Mouse (Mus musculus): ENCODE data around the gene Aldh4a1. TPM values are rescaled to one million over a fixed set of nuclear protein-coding genes. Genes with fewer than 3 reads are reported as not detected.

Gene Aldh4a1
- polyA plus RNA-seq, 1 experiment: 29.6 TPM

DNA sequence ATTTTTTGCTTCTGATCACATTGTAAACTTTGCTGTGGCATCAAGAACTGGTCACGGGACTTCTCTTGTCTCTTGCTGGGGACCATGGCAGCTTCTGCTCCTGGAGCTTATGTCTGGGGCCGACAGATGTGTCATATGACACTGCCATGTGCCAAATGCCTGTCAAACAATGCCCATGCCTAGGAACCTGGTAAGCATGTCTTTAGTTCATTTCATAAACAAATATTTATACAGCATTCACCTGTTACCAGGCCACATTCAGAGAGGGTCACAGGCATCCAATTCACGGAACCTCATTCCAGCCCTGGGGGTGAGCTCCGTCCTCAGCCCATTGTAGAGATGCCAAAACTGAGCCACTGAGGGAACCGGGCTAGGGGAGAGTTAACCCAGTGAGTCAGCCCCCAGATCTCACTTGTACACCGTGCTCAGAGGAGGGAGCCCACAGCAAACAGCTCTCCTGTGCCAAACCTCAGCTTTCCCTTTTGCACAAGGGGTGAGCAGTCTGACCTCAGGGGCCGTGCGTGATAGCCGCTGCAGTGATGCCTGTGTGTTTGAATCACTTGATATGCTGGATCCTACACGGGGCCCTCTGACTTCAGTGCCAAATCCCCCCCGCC is 38.9 kb upstream of the Aldh4a1 start:
- TF ChIP-seq GATA1 (IDR thresholded peaks at IDR 0.05; ENCODE audit: low read length): no peak

DNA sequence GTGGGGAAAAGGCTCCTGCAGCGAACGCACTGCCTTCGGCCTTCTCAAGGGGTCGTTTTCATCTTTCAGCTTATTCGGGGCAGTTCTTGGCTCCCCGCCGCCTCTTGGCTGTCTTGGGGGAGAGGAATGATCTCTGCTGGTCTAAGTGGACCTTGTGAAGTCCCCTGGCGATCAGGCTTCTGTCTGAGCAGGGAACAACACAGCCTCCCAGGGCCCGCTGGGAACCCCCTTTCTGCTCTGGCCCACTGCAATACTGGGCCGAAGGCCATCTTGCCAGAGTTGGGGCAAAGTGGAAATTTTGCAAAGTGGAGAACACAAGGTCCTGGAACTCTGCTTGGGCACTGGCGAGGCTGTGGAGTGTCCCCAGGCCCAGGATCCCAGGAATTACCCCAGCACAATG is 38.0 kb upstream of the Aldh4a1 start:
- TF ChIP-seq GATA1 (IDR thresholded peaks at IDR 0.05; ENCODE audit: low read length): no peak

DNA sequence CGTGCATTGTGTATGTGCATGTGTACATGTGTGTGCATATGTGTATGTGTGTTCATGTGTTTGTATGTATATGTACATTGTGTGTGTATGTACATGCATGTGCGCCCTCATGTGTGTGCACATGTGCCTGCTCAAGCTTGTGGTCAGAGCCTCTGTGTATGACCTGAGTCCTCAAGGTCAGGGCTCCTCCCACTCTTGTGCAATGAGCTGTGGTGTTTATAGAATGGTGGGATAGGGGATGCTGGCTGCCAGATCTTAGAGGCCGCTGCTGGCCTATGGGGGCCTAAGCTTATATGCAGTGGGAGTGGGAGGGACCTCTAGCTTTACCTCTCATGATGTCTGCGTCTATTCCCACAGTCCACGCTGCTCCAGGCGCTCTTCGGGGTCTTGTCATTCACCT is 37.0 kb upstream of the Aldh4a1 start:
- TF ChIP-seq GATA1 (IDR thresholded peaks at IDR 0.05; ENCODE audit: low read length): no peak

DNA sequence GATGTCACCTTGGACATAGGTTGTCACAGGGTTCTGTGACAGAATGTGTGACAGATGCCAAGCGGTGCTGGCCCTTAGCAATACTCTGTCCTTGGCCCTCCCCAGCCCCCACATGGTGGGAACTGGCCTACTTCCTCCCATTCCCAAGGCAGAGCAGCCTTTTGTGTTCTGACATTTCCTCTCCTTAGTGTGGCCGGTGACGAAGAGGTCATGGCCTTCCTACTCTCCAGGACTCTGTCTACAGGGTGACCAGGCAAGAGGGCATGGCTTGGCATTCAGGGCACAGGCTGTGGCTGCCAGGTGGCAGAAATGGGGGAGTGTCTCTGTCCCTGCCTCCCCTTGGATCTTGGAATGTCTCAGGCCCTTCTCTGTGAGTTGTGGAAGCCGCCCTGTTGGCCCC is 35.3 kb upstream of the Aldh4a1 start:
- TF ChIP-seq GATA1 (IDR thresholded peaks at IDR 0.05; ENCODE audit: low read length): no peak

DNA sequence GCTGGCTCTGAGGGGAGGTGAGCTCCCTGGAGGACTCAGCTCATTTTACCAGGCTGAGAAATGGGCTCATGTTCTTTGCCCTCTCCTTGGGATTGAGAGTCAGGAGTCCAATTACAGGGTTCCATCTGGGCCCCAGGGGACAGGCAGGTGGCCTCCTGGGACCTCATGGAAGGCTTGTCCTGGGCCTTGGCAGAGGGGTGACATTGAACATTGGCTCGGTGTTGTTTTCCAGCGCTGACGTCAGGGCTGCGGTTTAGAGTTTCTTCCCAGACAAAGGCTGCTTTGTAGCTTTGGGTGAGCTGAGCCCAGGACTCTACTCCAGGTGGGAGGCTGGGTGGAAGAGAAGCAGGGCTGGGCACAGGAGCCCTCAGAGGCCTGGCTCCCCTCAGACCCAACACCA is 34.9 kb upstream of the Aldh4a1 start:
- no peak for TF ChIP-seq GATA1 (IDR thresholded peaks at IDR 0.05; ENCODE audit: low read length)

DNA sequence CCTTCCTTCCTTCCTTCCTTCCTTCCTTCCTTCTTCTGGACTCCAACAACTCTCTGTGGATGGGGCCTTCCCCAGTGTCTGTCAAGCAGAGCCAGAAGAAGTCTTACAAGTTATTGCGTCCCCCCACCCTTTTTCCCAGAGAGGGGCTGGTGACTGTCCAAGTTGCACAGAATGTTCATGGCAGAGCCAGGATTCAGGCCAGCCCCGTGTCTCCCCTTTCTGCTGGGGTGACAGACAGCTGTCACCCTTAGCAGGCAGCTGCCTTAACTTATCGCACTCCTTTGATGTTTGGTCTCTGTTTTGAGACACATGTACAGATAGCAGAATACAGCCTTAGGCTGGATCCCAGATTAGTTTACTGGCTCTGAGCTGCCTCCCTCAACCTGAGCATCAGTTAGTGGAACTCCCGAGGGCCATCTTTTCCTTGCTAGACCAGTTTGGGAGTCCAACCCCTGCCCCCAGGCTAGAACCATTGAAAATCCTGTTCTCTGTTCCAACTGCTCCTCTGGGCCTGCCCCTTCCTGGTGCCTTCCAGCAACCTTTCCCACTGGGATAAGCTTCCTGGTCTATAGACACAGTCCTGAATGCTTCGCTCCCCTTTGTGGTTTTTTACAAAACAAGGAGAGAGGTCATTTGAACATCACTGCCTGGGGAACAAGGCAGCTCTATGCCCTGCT is 33.2 kb upstream of the Aldh4a1 start:
- no peak for TF ChIP-seq GATA1 (IDR thresholded peaks at IDR 0.05; ENCODE audit: low read length)

DNA sequence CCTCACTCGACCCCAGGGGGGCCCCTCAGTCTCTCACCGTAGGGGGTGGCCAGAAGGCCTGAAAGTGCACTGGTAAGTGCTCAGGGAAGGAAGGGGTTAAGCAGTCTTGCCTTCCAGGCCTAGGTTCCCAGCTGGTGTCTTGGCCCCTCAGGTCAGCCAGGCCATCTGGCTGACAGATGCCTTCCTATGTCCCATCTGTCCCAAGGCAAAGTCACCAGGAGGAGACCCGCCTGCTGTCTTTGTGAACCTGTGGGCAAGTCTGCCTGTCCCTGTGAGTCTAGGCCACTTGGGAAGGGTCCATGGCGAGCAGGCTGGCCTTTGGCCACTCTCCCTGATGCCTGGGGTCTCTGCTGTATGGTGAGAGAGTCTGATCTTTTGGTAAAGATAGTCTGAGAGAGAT is 32.2 kb upstream of the Aldh4a1 start:
- TF ChIP-seq GATA1 (IDR thresholded peaks at IDR 0.05; ENCODE audit: low read length): no peak

DNA sequence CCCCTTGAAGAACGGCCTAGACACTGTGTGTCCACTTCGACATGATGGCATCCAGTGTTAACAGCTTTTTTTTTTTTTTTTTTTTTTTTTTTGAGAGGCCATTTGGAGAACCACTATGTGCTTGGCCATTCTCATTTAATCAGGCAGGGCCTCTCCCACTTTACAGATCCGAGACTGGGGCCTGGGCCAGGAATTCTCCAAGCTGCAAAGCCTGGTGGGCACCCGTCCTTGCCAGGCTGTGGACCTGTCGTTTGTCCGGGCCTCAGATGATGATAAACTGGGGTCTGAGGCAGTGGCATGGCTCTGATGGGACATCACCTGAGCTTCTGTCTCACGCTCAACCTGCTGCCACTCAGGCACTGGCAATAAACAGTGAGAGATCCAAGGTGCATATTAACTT is 29.8 kb upstream of the Aldh4a1 start:
- no peak for TF ChIP-seq GATA1 (IDR thresholded peaks at IDR 0.05; ENCODE audit: low read length)

DNA sequence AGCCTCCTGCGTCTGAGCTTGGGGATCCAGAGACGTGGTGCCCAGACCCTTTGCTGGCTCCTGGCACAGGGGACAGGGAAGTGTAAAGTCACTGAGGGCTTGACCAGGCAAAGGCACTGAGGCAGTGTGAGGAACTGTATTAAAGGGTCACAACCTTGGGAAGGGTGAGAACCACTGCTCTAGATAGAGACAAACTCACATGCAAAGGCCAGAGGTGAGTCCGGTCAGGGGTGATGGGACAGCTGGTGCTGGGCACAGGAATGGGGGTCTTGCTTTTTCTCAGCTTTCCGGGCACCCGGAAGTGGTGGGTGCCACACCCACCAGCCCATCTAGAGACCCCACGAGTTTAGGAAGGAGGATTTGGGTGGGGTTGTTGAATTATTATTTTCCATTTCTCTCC is 29.3 kb upstream of the Aldh4a1 start:
- TF ChIP-seq GATA1 (IDR thresholded peaks at IDR 0.05; ENCODE audit: low read length): no peak

DNA sequence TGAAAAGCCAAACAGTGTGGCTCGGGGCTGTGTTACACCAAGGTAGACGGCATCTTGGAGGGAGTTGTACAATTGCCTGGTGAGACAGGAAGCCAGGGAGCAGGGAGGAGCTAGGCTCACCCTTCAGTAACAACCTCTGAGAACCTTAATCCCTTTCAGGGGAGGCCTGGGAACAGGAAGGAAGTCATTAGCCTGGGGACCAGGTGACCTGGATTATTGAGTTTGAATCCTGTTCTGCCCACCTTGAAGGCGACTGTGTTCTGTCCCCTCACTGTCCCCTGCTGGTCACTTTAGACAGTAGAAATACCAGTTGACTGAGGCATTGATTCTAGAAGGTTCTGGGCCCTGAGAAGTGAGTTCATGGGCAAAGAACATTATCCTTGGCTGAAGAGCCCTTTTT is 28.6 kb upstream of the Aldh4a1 start:
- no peak for TF ChIP-seq GATA1 (IDR thresholded peaks at IDR 0.05; ENCODE audit: low read length)

DNA sequence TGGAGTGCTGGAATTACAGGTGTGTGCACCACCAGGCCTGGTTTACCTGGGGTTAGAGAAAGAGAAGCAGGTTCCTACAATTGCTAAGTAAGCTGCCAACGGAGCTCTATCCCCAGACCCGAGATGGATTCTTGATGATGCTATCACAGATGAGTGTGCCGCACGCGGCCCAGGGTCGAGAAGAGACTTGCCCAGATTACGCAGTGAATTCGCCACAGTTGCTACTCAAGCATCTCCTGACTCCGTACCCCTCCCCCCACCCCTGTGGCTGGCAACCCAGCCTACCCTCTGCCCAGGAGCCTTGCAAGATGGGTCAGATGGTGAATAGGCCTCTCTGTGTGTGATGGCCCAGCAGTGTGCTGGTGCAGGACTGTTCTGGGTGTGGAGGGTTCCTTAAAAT is 26.0 kb upstream of the Aldh4a1 start:
- no peak for TF ChIP-seq GATA1 (IDR thresholded peaks at IDR 0.05; ENCODE audit: low read length)

DNA sequence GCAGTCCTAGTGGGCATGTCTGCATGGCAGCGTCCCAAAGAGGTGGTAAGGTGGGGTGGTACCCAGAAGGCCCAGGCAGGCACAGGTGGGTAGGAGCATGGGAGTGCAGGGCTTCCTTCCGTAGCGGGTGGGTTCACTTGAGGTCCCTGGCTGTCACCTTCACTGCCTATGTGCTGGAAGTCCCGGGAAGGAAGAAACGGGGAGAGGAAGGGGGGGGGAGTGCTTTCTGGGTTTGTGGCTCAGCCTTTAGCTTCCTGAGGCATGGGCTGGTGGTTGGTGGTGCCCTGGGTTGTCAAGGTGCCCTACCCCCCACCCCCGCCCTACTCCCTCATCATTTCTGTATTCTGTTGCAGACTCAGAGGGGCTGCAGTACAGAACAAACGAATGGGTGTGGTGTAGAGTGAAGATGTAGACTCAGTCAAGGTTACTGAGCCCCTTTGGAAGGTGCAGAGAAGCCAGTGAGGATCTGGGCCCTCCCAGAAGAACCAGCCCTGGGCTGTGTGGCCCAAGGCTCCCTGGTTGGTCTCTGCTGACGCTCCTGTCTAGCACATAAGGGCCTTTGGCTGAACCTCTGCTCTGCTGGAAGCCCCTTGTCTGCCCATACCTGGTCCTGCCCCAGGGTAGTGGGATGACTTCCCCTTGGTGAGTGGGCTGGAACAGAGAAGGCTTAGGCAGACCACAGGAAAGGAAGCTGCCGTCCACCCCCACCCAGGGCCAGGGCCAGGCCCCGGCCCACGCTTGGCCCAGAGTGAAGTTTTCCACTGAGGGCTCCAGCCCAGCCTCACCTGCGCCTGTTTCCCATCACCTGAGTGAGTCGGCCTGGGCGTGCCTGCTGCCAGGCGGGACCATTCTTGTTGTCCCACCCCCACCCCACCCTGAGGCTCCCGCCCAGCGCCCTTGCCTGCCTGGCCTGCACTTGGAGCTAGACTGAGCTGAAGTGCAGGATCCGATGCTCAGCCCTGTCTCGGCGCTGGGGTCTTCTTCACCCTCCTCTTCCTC is 25.1 kb upstream of the Aldh4a1 start:
- TF ChIP-seq GATA1 (IDR thresholded peaks at IDR 0.05; ENCODE audit: low read length): no peak

DNA sequence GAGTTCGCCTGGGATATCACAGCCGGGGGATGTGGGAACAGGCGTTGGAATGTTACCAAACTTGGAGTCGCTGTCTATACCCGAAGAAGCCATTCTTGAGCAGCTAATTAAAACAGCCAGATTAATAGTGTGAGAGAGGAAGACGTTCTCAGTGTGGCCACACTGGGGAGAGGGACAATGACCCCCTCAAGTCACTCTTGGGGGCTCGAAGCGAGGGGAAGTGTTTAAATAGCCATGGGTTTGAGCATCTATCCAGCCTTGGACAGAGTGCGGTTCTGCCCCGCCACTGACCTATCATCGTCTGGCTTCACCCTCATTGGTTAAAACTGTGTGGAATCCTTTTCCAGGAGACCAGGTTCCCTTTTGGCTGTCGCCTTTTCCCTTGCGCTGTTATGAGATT is 24.3 kb upstream of the Aldh4a1 start:
- TF ChIP-seq GATA1 (IDR thresholded peaks at IDR 0.05; ENCODE audit: low read length): no peak

DNA sequence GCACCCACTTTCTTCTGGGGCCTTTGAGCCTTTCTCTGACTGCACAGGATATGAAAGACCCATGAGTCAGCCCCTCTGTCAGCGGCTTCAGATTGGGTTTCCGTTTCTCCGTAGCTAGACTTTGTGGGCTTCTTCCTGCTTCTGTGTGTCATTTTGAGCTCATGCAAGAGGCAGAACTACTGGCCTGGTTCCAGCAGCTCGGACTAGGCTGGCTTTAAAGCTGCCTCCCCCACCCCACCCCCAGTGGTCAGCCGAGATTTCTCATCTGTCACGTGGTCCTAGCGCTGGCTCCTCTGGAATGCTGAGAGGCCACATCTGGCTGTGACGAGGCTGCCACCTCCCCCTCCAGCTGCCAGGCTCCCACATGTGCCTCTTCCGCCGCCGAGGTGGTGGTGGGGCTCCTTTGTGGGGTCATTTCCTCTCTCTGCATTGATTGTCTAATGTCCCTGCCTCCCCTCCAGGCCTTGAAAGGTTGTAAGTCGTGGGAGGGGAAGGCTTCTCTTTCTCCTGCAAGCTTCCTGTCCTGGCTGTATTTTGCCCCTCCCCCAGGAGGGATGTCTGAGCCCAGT is 23.6 kb upstream of the Aldh4a1 start:
- no peak for TF ChIP-seq GATA1 (IDR thresholded peaks at IDR 0.05; ENCODE audit: low read length)

DNA sequence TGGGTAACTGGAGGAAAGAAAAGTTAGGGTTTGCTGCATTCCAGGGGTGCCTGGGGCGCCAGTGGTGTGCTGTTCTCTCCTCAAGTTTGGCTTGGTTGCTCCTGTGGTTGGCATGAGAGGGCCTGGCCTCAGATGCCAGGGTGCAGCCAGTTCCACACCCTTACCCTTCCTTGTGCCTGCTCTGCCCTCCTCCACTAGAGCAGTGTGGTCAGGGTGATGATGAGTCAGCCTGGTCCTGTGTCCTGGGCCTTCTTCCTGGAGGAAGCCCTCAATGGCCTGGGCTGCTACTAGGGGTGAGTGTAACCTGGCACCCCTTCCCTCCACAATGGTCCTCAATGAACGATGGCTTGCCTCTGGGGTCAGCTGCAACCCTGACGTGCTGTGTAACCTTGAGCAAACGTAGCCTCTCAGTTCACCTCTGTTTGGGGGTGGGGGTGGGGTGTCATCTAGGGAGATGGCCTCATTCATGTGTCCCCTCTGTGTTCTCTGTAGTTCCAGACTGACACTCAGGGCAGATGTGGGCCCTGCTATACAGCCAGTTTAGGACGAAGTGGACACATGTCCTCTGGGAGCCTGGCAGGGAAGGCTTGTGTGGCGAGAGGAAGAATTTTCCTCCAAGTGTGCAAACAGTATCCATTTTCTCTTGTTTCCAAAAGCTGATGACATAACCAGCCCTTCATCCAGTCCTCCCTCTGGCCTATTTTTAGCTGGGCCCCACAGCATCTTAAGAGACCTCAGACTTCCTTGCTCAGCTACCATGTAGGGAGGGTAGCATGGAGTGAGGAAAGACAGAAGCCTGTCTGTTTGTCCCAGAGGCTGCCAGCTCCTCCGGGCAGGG is 20.9 kb upstream of the Aldh4a1 start:
- TF ChIP-seq GATA1 (IDR thresholded peaks at IDR 0.05; ENCODE audit: low read length): no peak
